Mouse (Mus musculus) spleen, adult 2 months (tissue): ENCODE data around the gene Dock4. TPM values are rescaled to one million over a fixed set of nuclear protein-coding genes. Genes with fewer than 3 reads are reported as not detected.

Source experiments
- DNase-seq, 2 experiments: peaks; one replicate each; pipeline versions ENCODE4 v3.0.0 to v3.0.0-alpha.2; 2012 to 2021; ENCODE audit warnings: low spot score in 2 of 2, low read depth in 1 of 2
- H3K27ac ChIP-seq: fragments of 200-500 bp; 2 replicates; pipeline ENCODE4 v1.5.1; 2012; ENCODE audit warnings: low read length, inconsistent platforms; ENCODE audit not compliant: insufficient read depth
- H3K27me3 ChIP-seq: fragments of 200-500 bp; 2 replicates; pipeline ENCODE4 v1.6.1; 2012; ENCODE audit warnings: mild to moderate bottlenecking, moderate library complexity, low read length, inconsistent platforms; ENCODE audit not compliant: control insufficient read depth, insufficient read depth
- H3K36me3 ChIP-seq: fragments of 200-500 bp; 2 replicates; pipeline ENCODE4 v1.6.1; 2012; ENCODE audit warnings: mild to moderate bottlenecking, low read length, inconsistent platforms; ENCODE audit not compliant: control insufficient read depth, insufficient read depth
- H3K4me1 ChIP-seq: fragments of 200-500 bp; 2 replicates; pipeline ENCODE4 v1.6.1; 2011; ENCODE audit warnings: inconsistent platforms; ENCODE audit not compliant: control insufficient read depth, insufficient read depth, insufficient read length
- H3K4me3 ChIP-seq: fragments of 200-500 bp; 2 replicates; pipeline ENCODE4 v1.5.1; 2011; ENCODE audit warnings: mild to moderate bottlenecking, inconsistent platforms; ENCODE audit not compliant: insufficient read depth, insufficient read length; ENCODE audit errors: extremely low read depth
- CTCF ChIP-seq: fragments of 200-500 bp; IDR thresholded peaks from 2 replicates; pipeline ENCODE4 v1.5.1; 2011; ENCODE audit warnings: mild to moderate bottlenecking, inconsistent platforms; ENCODE audit not compliant: insufficient read depth, insufficient read length, insufficient replicate concordance; ENCODE audit errors: extremely low read depth
- POLR2A ChIP-seq: fragments of 200-500 bp; IDR thresholded peaks from 2 replicates; pipeline ENCODE4 v1.6.1; 2011; ENCODE audit warnings: low read depth, low read length, inconsistent platforms
- WGBS: fragments of 180-500 bp; shearing (Covaris S2); methylation state at CpG from one replicate; pipeline ENCODE4 v1.1.7; 2018; 5-methylcytosine and 5-hydroxymethylcytosine counted together
- polyA plus RNA-seq: library from polyadenylated mRNA; depleted of rRNA; stranded (reverse); fragments of >200 nt; gene quantifications from 2 replicates; pipeline ENCODE4 v1.2.3, GENCODE M21; 2012

The Dock4 gene
- polyA plus RNA-seq, 1 experiment, result 2.3 TPM

- Histone ChIP-seq H3K4me3 (no peak overlapping the region), H3K27me3 (no peaks in the 10 kb centered on the region), H3K27ac (no peak overlapping the region), H3K36me3 (no peaks in the 10 kb centered on the region), H3K4me1 (peaks cover 2% of the 10 kb centered on the region; the same call in 1 of the 2 replicates)
- TF ChIP-seq POLR2A, result no peak
- TF ChIP-seq CTCF, result no peak
- 71% methylated on average over 5 of the region's 5 CpGs for WGBS
- DNase-seq, result no peak
Observed at GRCm38 (mm10) chr12:40825935-40826460, 380.2 kb downstream of the Dock4 start.

GRCm38 (mm10) chr12:40826491-40826890 is 380.7 kb downstream of the Dock4 start:
- Histone ChIP-seq H3K36me3 (no peaks in the 10 kb centered on the region), H3K4me1 (peaks cover 2% of the 10 kb centered on the region; the same call in 1 of the 2 replicates), H3K27me3 (no peaks in the 10 kb centered on the region), H3K27ac (no peak overlapping the region), H3K4me3 (no peak overlapping the region)
- DNase-seq, result no peak
- TF ChIP-seq POLR2A (no peak), CTCF (no peak)
- 69% methylated on average over 3 of the region's 3 CpGs for whole genome bisulfite sequencing

GRCm38 (mm10) chr12:40828025-40828424 is 382.3 kb downstream of the Dock4 start:
- peaks cover 2% of the 10 kb centered on the region; the same call in 1 of the 2 replicates for H3K4me1 ChIP-seq
- TF ChIP-seq POLR2A (no peak), CTCF (no peak)
- no peak for DNase-seq
- no peaks in the 10 kb centered on the region for H3K36me3 ChIP-seq
- no peak overlapping the region for H3K27ac ChIP-seq
- no peak overlapping the region for H3K4me3 ChIP-seq
- no peaks in the 10 kb centered on the region for H3K27me3 ChIP-seq

- Histone ChIP-seq H3K36me3 (no peaks in the 10 kb centered on the region), H3K4me3 (no peak overlapping the region), H3K27me3 (no peaks in the 10 kb centered on the region), H3K27ac (no peak overlapping the region), H3K4me1 (peaks cover 2% of the 10 kb centered on the region; the same call in 1 of the 2 replicates)
- 89% methylated on average over 1 of the region's 1 CpGs for WGBS
- TF ChIP-seq CTCF (no peak), POLR2A (no peak)
- DNase-seq, result no peak
Observed at GRCm38 (mm10) chr12:40829269-40829668, 383.5 kb downstream of the Dock4 start.

- DNase-seq, result peak in 1 of 2 experiments; percentile 8
- H3K36me3 ChIP-seq, result no peaks in the 10 kb centered on the region
- peak; percentile 30; the same call in 1 of the 2 replicates for TF ChIP-seq CTCF
- TF ChIP-seq POLR2A, result no peak
- no peaks in the 10 kb centered on the region for H3K27me3 ChIP-seq
- no peak overlapping the region for H3K4me3 ChIP-seq
- 62% methylated on average over 8 of the region's 8 CpGs for WGBS
- H3K4me1 ChIP-seq, result no peaks in the 10 kb centered on the region
- no peak overlapping the region for H3K27ac ChIP-seq
Observed at GRCm38 (mm10) chr12:40832157-40832556, 386.4 kb downstream of the Dock4 start.

GRCm38 (mm10) chr12:40836924-40837323 is 391.2 kb downstream of the Dock4 start:
- H3K27ac ChIP-seq, result no peak overlapping the region
- H3K4me1 ChIP-seq, result no peaks in the 10 kb centered on the region
- TF ChIP-seq CTCF (no peak), POLR2A (no peak)
- DNase-seq, result no peak
- WGBS, result 89% methylated on average over 6 of the region's 6 CpGs
- H3K36me3 ChIP-seq, result no peaks in the 10 kb centered on the region
- H3K4me3 ChIP-seq, result no peak overlapping the region
- H3K27me3 ChIP-seq, result no peaks in the 10 kb centered on the region

- H3K4me1 ChIP-seq, result no peaks in the 10 kb centered on the region
- DNase-seq, result peak; percentile 21 to 45
- no peaks in the 10 kb centered on the region for H3K27me3 ChIP-seq
- TF ChIP-seq POLR2A (no peak), CTCF (peak; percentile 86; the same call in 1 of the 2 replicates)
- no peak overlapping the region for H3K4me3 ChIP-seq
- no peak overlapping the region for H3K27ac ChIP-seq
- H3K36me3 ChIP-seq, result no peaks in the 10 kb centered on the region
- WGBS, result 6% methylated on average over 8 of the region's 8 CpGs
Observed at GRCm38 (mm10) chr12:40837597-40838337, 392.0 kb downstream of the Dock4 start.
